Mouse (Mus musculus) brain, adult 2 months (tissue): ENCODE results near the gene Cdk14.
A peak's percentile ranks its signal among the peaks of the same experiment; 100 is the strongest.

ENCODE experiments used
- DNase-seq: peaks from one replicate; pipeline ENCODE4 v3.0.0; 2011; ENCODE audit warnings: low read depth, low spot score

The Cdk14 gene

GRCm38 (mm10) chr5:4866099-4866498, 554.0 kb downstream of the Cdk14 start:
- no peak for DNase-seq

GRCm38 (mm10) chr5:4861592-4861991, 558.5 kb downstream of the Cdk14 start:
- DNase-seq: no peak

GRCm38 (mm10) chr5:4861141-4861540, 559.0 kb downstream of the Cdk14 start:
- no peak for DNase-seq

- DNase-seq: peak; percentile 24
Measured at GRCm38 (mm10) chr5:4858032-4858641, 562.0 kb downstream of the Cdk14 start.

GRCm38 (mm10) chr5:4853503-4853902, 566.6 kb downstream of the Cdk14 start:
- DNase-seq: peak; percentile 37

GRCm38 (mm10) chr5:4852711-4853320, 567.3 kb downstream of the Cdk14 start:
- DNase-seq: no peak

GRCm38 (mm10) chr5:4851934-4852710, 568.0 kb downstream of the Cdk14 start:
- no peak for DNase-seq

GRCm38 (mm10) chr5:4851245-4851933, 568.7 kb downstream of the Cdk14 start:
- peak; percentile 71 for DNase-seq

GRCm38 (mm10) chr5:4834819-4835480, 585.2 kb downstream of the Cdk14 start:
- DNase-seq: no peak

- DNase-seq: no peak
Measured at GRCm38 (mm10) chr5:4833940-4834339, 586.2 kb downstream of the Cdk14 start.

- DNase-seq: no peak
Measured at GRCm38 (mm10) chr5:4826886-4827285, 593.2 kb downstream of the Cdk14 start.

- DNase-seq: no peak
Measured at GRCm38 (mm10) chr5:4825951-4826350, 594.2 kb downstream of the Cdk14 start.

- no peak for DNase-seq
Measured at GRCm38 (mm10) chr5:4825076-4825475, 595.0 kb downstream of the Cdk14 start.

GRCm38 (mm10) chr5:4824171-4824570, 595.9 kb downstream of the Cdk14 start:
- DNase-seq: no peak

- DNase-seq: no peak
Measured at GRCm38 (mm10) chr5:4822041-4822440, 598.1 kb downstream of the Cdk14 start.

GRCm38 (mm10) chr5:4821368-4821771, 598.7 kb downstream of the Cdk14 start:
- peak; percentile 36 for DNase-seq

GRCm38 (mm10) chr5:4816981-4817380, 603.1 kb downstream of the Cdk14 start:
- DNase-seq: no peak

GRCm38 (mm10) chr5:4814465-4815204, 605.5 kb downstream of the Cdk14 start:
- DNase-seq: no peak

- DNase-seq: no peak
Measured at GRCm38 (mm10) chr5:4813357-4813756, 606.8 kb downstream of the Cdk14 start.

- DNase-seq: peak; percentile 54
Measured at GRCm38 (mm10) chr5:4812036-4812729, 607.9 kb downstream of the Cdk14 start.
